8 mouse cellular contexts compared by ENCODE assay signal in the genomic region with DNA sequence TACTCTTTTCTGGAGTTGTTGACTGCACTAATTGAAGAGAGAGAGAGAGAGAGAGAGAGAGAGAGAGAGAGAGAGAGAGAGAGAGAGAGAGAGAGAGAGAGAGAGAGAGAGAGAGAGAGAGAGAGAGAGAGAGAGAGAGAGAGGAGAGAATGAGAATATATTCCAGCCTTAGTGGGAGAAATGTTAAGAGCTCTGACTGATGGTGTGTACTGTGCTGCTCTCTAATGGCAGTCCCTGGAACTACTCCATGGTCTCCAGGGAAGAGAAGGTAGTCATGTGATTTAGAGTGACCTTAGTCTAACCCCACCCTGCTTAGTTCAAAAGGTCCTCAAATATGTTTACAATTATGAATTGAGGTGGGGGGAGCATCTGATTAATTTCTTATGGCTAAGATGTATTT.
DNase-seq lines count a peak whose midpoint lies in the region; ATAC-seq and TF ChIP-seq lines count a peak whose summit lies in the region.
"Not testable (repeated sequence)": the region's sequence is repeated elsewhere in the genome, so short reads cannot be mapped to it uniquely, and the experiment has no call there.

No protein-coding gene starts in this region.

- POLR2A ChIA-PET in Patski (lab: Charles Lee): interaction anchor here (0.6 kb wide), 2 partner anchors 63 to 198 kb away, joined by 3 read pairs; no protein-coding TSS in a partner anchor

- in situ Hi-C loops in Patski (cut with MboI; ENCODE audit: low pct_unique_long_range_greater_than_20kb): loop anchor here (5.0 kb wide), 1 partner anchor 214 kb away; no protein-coding TSS in a partner anchor

- peak; percentile 81 for TF ChIP-seq CTCF in Patski (IDR thresholded peaks at IDR 0.05)
- TF ChIP-seq CTCF in lung, embryonic 14.5 days (IDR thresholded peaks at IDR 0.05; ENCODE audit: low read depth): peak; percentile 82

- not testable (repeated sequence) for H3K4me1 ChIP-seq in hindbrain, embryonic 10.5 days (replicated peaks); lung, embryonic 14.5 days (ENCODE audit: insufficient read depth)

- not testable (repeated sequence) for H3K36me3 ChIP-seq in hindbrain, embryonic 10.5 days; lung, embryonic 14.5 days (ENCODE audit: insufficient read depth)

- H3K9me3 ChIP-seq in hindbrain, embryonic 10.5 days; lung, embryonic 14.5 days (ENCODE audit: low read depth, low read length): not testable (repeated sequence)

- H3K4me2 ChIP-seq in lung, embryonic 14.5 days: not testable (repeated sequence)

- DNase-seq in Patski (ENCODE audit: low read depth, low spot score): not testable (repeated sequence)
- peak; percentile 69 for DNase-seq in cerebellum, adult 9-11 months
- peak; percentile 47 to 54 for DNase-seq in frontal cortex, postnatal 14 days (ENCODE audit: low spot score in 2 of 2)
- DNase-seq in hindbrain, embryonic 10.5 days (ENCODE audit: low spot score): peak; percentile 59
- peak; percentile 61 for DNase-seq in layer of hippocampus, adult 9-10 months (ENCODE audit: low spot score)
- DNase-seq in lung, embryonic 14.5 days: peak; percentile 83
- peak; percentile 67 for DNase-seq in retina, postnatal 7 days (ENCODE audit: low read depth, low spot score)
- peak; percentile 41 to 45 for DNase-seq in urinary bladder, adult 18-20 months (ENCODE audit: low spot score in 2 of 2)

- CTCF ChIA-PET in Patski (lab: Charles Lee): interaction anchor here (0.6 to 2.9 kb wide), 9 partner anchors 12 to 215 kb away, joined by 3 to 10 read pairs (median 3); no protein-coding TSS in a partner anchor

- not testable (repeated sequence) for H3K27me3 ChIP-seq in Patski; lung, embryonic 14.5 days (ENCODE audit: insufficient read depth, low read length)
- peaks cover 19% of the 10 kb centered on the region for H3K27me3 ChIP-seq in hindbrain, embryonic 10.5 days (ENCODE audit: insufficient read depth, poor library complexity, severe bottlenecking)

- H3K9ac ChIP-seq in lung, embryonic 14.5 days: not testable (repeated sequence)

- ATAC-seq in Patski; lung, embryonic 14.5 days (ENCODE audit: insufficient read depth): not testable (repeated sequence)

- H3K4me3 ChIP-seq in hindbrain, embryonic 10.5 days; lung, embryonic 14.5 days (ENCODE audit: low read depth, low read length): not testable (repeated sequence)

- not testable (repeated sequence) for H3K27ac ChIP-seq in hindbrain, embryonic 10.5 days; lung, embryonic 14.5 days (ENCODE audit: low read depth)
